Mouse (Mus musculus) adrenal gland, postnatal 14 days (tissue): ENCODE measurements around the gene Il20. TPM values are rescaled to one million over a fixed set of nuclear protein-coding genes. Genes with fewer than 3 reads are reported as not detected.

ENCODE experiments used
- DNase-seq: peaks from one replicate; pipeline ENCODE4 v3.0.0; 2021; ENCODE audit warnings: mixed read lengths
- long read RNA-seq, 2 experiments: library from polyadenylated mRNA; stranded (forward); transcript quantifications; one replicate each; pipeline ENCODE4 v2.0.0; 2021
- total RNA-seq: library from RNA; stranded (reverse); gene quantifications from 2 replicates; pipeline ENCODE4 v1.2.3, GENCODE M21; 2021

Il20 gene
- not detected in 2 replicates for total RNA-seq
- long read RNA-seq, experiment 1: 0 reads
- long read RNA-seq, experiment 2: 0 reads

- DNase-seq: no peak
Observed at GRCm38 (mm10) chr1:130911401-130912010, at the start of gene Il20. Gene Il20 (minus strand): TSS chr1:130911451.

DNA sequence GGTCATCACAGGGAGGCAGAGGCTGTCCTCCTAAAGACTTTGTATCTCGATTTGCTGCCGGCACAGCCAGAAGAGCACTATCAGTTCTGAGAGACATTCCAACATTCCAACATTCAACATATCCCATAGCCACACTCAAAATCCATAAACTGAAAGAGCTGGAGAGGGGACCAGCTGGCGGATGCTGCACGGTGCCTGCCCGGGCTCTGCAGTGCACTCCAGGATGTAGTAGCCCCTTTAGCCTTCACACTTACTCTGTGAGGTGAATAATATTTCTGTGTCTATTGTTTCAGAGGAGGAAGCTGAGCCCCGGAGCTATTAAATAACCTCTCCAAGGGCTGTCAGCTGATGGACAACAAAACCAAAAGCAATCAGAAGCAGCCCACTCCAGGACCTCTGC lies 35.7 kb upstream of the Il20 start:
- no peak for DNase-seq

DNA sequence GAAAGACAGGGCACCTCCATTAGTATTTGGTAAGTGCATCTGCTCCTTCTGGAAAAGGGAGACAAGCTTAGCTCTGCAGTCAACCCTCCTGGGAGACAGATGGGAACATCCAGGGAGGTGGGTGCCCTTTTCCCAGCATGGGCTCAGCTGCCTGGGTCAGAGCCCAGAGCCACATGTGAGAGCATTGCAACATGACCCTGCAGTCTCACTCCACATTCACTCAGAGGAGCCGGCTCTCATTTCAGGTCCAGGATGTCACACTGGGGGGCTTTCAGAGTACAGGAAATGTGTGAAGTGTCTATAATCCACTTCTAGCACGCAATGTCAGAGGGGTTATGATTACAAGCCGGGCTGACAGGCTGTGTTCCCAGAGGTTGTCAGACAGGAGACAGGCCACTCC lies 30.6 kb upstream of the Il20 start:
- peak; percentile 54 for DNase-seq

DNA sequence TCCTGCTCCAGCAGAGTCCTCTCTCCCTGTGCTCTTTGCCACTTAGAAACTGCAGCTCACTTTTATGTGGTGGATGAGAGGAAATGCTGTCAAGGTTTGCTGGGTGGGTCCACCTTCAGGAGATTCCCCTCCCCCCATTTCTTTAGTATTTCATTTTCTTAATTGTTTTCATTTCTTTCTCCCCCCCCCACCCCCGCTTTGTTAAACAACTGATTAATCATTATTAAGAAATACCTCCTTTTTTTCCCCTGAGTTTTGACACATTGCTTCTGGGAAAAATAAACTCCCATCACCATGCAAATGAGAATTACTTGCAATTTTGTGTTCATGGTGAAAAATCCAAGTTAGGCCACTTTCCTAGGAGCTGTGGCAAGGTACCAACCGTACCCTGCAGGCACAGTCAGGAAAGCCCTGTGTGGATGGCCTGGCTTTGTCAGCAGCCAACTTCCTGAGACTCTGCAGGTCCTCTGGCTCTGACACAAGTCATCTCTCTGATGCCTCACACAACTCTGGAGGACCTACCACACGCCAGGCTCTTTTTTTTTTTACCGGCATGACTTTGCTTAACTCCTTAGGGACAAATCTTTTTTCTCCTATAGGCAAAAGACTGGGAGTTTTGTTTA lies 28.9 kb upstream of the Il20 start, which contains the start of gene Il19:
Gene Il19, minus strand, starts transcription at position 51 of the 623 bp plus-strand sequence.
- DNase-seq: no peak

- no peak for DNase-seq
Observed at GRCm38 (mm10) chr1:130938192-130938591, 26.9 kb upstream of the Il20 start.

- no peak for DNase-seq
Observed at GRCm38 (mm10) chr1:130937170-130937569, 25.9 kb upstream of the Il20 start.

DNA sequence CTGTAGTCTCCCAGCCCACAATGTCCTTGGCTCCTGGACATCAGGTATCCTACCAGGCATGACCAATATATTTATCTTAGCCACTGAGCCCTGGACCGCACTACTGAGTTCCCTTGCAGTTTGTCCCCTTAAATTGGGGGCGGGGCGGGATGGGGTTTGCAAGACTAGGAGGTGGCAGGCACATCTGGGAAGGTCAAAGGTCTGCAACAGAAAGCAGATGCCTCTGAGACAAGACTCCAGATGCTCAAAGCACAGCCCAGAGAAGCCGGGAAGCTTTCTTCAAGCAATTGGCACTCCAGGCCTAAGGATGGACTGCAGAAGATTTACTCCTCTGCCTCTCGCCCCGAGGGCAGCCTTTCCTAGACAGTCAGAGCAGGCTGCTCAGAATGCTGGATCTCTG lies 25.1 kb upstream of the Il20 start:
- no peak for DNase-seq

DNA sequence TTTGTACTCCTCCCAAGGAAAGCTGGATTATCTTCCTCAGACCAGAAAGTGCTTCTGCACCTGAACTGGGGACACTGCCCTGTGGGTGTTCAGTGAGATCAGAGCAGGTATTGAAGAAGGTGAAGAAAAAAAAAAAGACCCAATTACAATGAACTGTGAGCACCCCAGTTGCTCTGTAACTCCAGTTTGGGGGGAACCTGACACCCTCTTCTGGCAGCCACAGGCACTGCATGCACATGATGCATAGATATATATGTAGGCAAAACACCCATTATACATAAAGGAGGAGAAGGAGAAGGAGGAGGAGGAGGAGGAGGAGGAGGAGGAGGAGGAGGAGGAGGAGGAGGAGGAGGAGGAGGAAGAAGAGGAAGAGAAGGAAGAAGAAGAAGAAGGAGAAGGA lies 15.2 kb upstream of the Il20 start:
- DNase-seq: no peak

DNA sequence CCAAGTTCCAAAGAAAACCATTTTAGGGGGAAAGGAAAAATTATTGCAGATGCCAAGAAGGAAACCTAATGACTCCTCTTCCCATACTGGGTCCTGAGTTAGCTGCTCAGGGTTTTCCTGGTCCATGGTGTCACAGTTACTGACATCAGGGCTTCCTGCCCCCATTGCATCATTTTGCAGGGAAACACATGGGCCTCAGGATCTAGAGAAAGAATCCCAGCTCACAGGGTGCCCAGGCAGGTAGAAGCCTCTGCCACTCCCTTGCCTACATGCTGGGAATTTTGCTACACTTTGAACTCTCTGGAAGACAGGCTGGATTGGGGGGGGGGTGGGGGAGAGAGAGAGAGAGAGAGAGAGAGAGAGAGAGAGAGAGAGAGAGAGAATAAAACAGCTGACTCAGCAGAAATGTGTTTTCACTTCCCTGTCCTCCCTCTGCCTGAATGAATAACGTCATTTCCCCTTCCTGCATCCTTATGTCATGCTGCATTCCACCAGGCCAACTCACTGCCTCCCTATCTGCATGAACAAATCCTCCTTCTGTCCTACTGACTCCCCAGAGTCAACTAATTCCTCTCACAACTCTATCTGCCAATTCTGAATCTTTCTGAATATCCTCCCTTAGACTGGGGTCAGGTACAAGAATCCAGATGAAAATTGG lies 7.2 kb upstream of the Il20 start:
- no peak for DNase-seq

DNA sequence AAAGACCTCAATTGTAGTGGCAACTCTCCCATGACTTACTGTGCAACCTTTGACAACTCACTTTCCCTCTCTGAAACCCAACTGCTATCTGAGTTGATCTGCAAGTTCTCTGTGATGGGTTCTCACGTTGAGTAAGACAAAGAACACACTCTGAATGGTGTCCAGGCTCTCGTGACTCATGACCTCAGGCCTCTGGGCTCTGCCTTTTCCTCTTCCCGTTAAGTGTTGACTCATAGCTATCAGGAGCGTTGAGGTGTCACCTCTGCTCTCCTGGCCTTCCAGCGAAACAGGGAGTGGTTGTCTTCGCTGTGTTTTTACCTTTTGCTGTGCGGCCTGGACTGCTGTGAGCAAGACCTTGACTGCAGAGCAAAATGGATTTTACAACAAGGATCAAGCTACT lies 8.7 kb downstream of the Il20 start:
- DNase-seq: no peak

DNA sequence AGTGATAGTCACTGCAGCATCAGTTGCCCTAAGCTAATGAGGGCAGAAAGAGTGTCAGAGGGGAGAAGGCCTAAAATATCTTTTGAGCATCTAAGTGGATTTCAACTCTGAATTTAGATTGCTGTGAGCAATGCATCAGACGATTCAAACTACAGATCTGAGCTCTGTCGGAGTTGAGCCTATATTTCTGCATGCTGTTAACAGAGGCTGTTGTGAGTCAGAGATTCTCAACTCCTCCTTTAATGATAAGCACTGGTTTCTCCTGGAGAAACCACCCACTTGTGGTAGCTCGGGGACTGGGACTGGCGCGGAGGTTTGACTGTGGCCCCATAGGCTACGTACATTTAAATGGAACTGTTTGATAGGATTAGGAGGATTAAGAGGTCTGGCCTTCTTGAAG lies 16.8 kb downstream of the Il20 start:
- no peak for DNase-seq

- DNase-seq: no peak
Observed at GRCm38 (mm10) chr1:130893329-130894040, 17.8 kb downstream of the Il20 start.

- DNase-seq: peak; percentile 77
Observed at GRCm38 (mm10) chr1:130892446-130892845, 18.8 kb downstream of the Il20 start.

- no peak for DNase-seq
Observed at GRCm38 (mm10) chr1:130887354-130887753, 23.9 kb downstream of the Il20 start, which contains the start of gene Il24. Gene Il24 (minus strand): TSS chr1:130887454.

- no peak for DNase-seq
Observed at GRCm38 (mm10) chr1:130883146-130883545, 28.1 kb downstream of the Il20 start.

GRCm38 (mm10) chr1:130879927-130880326 lies 31.3 kb downstream of the Il20 start:
- DNase-seq: no peak

DNA sequence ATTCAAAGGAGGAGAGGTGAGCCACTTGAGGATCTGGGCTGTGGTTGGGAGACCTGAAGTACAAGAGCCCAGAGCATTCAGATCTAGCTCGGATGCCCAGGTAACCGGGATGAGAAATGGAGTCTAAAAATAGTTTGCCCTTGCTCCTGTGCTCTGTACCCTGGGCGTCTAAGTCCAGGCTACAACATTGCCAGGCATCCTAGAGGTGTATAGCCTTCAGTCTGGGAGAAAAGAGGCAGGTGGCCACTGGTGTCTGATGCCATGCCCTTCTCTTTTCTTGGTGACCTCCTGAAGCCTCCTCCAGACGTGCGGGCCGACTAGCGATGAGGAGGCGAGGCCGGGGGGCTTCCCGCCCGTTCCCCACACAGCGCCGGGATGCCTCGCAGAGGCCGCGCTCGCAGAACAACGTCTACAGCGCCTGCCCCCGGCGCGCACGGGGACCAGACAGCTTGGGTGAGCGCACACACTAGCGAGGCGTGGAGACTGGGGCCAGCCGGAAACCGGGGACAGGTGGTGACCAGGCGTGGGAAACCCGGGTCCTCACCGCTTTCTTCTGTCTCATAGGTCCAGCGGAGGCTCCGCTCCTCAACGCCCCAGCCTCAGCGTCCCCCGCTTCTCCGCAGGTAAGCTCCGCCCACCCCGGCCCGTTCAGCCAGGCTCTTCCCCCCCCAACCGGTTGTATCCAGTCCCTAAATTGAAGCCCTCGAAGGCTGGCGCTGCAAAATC lies 33.2 kb downstream of the Il20 start:
- DNase-seq: peak; percentile 26

DNA sequence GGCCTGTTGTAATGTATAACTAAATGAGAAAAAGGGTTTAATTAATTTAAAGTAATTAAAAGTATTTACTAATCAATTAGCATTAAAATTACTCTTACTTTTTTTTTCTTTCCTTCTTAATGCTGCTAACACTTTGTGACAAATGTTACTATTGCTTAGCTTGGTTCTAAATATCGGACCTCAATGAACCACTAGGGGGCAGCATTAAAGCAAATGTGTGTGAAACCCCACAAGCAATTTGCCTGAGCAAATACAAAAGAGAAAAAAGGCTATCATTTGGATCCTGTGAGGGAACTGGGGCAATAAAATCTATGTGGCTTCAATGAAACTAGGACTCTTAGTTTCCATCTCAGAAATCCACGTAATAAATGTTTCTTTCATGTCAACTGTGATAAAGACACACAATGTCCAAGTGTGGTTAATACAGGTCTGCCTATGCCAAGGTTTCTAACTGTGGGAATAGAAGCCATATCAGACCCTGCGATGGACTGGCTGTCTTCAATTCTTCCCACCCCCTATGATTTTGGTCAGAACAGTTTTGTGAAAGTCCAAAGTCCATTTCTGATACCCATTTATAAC lies 34.2 kb downstream of the Il20 start:
- DNase-seq: peak; percentile 66

- no peak for DNase-seq
Observed at GRCm38 (mm10) chr1:130875910-130876309, 35.3 kb downstream of the Il20 start.

DNA sequence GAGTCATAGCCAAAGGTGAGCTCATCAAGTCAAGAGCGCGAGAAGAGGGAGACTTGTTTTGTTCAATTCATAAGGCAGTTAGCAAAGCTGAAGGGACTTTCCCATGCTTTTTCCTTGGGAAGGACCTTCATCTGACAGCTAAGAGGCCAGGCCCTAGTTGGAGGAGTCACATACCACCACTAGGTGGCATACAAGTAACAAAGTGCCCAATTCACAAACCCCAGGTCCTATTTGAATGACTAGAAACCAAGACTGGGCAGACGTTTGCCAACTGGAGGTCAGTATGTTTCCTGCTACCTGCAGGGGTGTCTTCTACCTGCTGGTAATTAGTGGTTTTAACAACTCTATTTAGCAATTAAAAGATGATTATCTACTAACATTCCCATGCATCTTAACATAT lies 36.1 kb downstream of the Il20 start:
- DNase-seq: peak; percentile 63

DNA sequence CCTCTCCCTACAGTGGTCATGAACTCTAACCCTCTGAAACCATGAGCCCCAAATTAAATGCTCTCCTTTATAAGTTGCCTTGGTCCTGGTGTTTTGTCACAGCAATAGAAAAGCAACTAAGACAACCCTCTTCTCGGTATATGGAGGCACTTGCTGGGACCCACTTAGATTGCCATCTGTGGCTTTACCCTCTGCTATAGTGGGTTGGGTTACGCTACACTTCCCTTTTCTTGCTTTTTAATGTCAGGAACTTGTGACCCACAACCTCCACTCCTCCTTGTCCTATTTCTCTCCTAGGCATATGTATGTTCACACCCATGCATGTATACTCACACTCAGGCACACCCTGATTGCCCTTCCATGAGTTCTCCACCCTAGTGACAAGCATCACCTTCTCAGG lies 38.3 kb downstream of the Il20 start:
- DNase-seq: no peak
